Comparison of ENCODE assay signal across 8 mouse cellular contexts in the genomic region with DNA sequence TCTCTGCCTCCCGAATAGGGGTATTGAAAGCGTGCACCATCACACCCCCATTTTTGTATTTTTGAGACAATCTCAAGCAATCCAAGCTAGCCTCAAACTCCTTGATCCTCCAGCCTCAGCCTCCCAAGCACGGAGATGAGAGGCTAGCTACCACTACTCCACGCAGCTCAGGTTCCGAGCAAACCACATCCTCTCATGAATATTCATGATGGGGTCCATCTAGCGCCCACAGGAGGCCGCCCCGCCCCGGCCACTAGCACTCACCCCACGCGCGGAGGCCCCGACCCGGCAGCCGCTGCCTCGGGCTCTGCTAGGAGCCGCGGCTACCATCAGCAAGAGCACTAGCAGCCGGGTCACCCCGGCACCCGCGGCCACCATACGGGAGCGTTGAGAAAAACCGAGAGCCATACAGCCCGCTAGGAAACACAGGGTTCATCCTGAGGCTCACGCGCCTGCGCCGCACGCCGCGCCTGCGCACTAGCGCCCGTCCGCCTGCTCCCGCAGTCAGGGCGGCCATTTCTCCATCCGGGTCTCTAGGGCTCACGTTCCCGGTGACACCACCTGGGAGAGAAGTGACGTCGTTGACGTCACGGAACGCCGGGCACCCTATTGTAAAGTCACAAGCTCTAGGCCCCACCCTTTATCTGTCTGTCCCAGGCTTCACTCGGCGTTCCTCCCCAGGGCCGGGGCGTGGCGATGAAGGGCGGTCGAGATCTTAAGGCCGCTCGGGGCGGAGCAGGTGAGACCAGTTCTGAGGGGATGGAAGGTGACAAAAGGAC. TPM values are rescaled to one million over a fixed set of nuclear protein-coding genes. Genes with fewer than 3 reads are reported as not detected.
A peak's percentile ranks its signal among the peaks of the same experiment; 100 is the strongest.
DNase-seq lines count a peak whose midpoint lies in the region; ATAC-seq and TF ChIP-seq lines count a peak whose summit lies in the region.

Emc10 (minus strand) TSS at position 538 of the 779 bp plus-strand sequence.
Fam71e1 (plus strand) TSS at position 590 of the 779 bp plus-strand sequence.

- peak within 1 kb of the TSS; percentile 86 for H3K9ac ChIP-seq in embryonic facial prominence, embryonic 13.5 days
- peak within 1 kb of the TSS; percentile 86 for H3K9ac ChIP-seq in limb, embryonic 12.5 days (replicated peaks)
- peak within 1 kb of the TSS; percentile 98 for H3K9ac ChIP-seq in midbrain, embryonic 15.5 days

- peak within 1 kb of the TSS; percentile 84 for H3K4me2 ChIP-seq in embryonic facial prominence, embryonic 13.5 days
- peak within 1 kb of the TSS; percentile 76 for H3K4me2 ChIP-seq in limb, embryonic 12.5 days
- peak within 1 kb of the TSS; percentile 74 for H3K4me2 ChIP-seq in midbrain, embryonic 15.5 days

- H3K9me3 ChIP-seq in embryonic facial prominence, embryonic 13.5 days = no peaks in the 10 kb centered on the region
- no peaks in the 10 kb centered on the region for H3K9me3 ChIP-seq in limb, embryonic 12.5 days
- H3K9me3 ChIP-seq in midbrain, embryonic 15.5 days = no peaks in the 10 kb centered on the region

- H3K4me3 ChIP-seq in embryonic facial prominence, embryonic 13.5 days = peak within 1 kb of the TSS; percentile 63
- peak within 1 kb of the TSS; percentile 73 for H3K4me3 ChIP-seq in kidney, adult 2 months (ENCODE audit: insufficient read depth, low read depth, low read length)
- peak within 1 kb of the TSS; percentile 70 for H3K4me3 ChIP-seq in limb, embryonic 12.5 days (replicated peaks)
- H3K4me3 ChIP-seq in midbrain, embryonic 15.5 days = peak within 1 kb of the TSS; percentile 87
- H3K4me3 ChIP-seq in spleen, adult 2 months (ENCODE audit: extremely low read depth, insufficient read depth, insufficient read length) = peak within 1 kb of the TSS; percentile 79

- peak; percentile 89 for ATAC-seq in embryonic facial prominence, embryonic 13.5 days (ENCODE audit: insufficient number of reproducible peaks, insufficient read depth, low FRiP score, low TSS enrichment, low read depth)
- ATAC-seq in limb, embryonic 12.5 days (ENCODE audit: insufficient number of reproducible peaks, insufficient read depth, low FRiP score, low TSS enrichment, low read depth) = peak; percentile 96
- peak; percentile 97 for ATAC-seq in midbrain, embryonic 15.5 days (replicated peaks)

- peaks cover 19% of the 10 kb centered on the region for H3K4me1 ChIP-seq in embryonic facial prominence, embryonic 13.5 days
- peaks cover 10% of the 10 kb centered on the region for H3K4me1 ChIP-seq in kidney, adult 2 months (ENCODE audit: control insufficient read depth, insufficient read depth, low read length)
- peaks cover 20% of the 10 kb centered on the region for H3K4me1 ChIP-seq in limb, embryonic 12.5 days (replicated peaks)
- peaks cover 27% of the 10 kb centered on the region for H3K4me1 ChIP-seq in midbrain, embryonic 15.5 days
- no peaks in the 10 kb centered on the region; the same call in 1 of the 2 replicates for H3K4me1 ChIP-seq in spleen, adult 2 months (ENCODE audit: control insufficient read depth, insufficient read depth, insufficient read length)

- peaks cover 36% of the 10 kb centered on the region for H3K36me3 ChIP-seq in embryonic facial prominence, embryonic 13.5 days
- no peaks in the 10 kb centered on the region for H3K36me3 ChIP-seq in kidney, adult 2 months (ENCODE audit: control insufficient read depth, insufficient read depth, low read length)
- H3K36me3 ChIP-seq in limb, embryonic 12.5 days = peaks cover 41% of the 10 kb centered on the region
- H3K36me3 ChIP-seq in midbrain, embryonic 15.5 days (replicated peaks) = peaks cover 15% of the 10 kb centered on the region
- H3K36me3 ChIP-seq in spleen, adult 2 months (ENCODE audit: control insufficient read depth, insufficient read depth, low read length) = peaks cover 21% of the 10 kb centered on the region

- TF ChIP-seq POLR2A in kidney, adult 2 months (IDR thresholded peaks at IDR 0.05; ENCODE audit: low read depth, low read length) = peak; percentile 50
- no peak; the same call in 1 of the 2 replicates for TF ChIP-seq POLR2A in spleen, adult 2 months (IDR thresholded peaks at IDR 0.05; ENCODE audit: low read depth, low read length)

- H3K27me3 ChIP-seq in embryonic facial prominence, embryonic 13.5 days = peaks cover 5% of the 10 kb centered on the region; the same call in 1 of the 2 replicates
- no peaks in the 10 kb centered on the region for H3K27me3 ChIP-seq in kidney, adult 2 months (replicated peaks; ENCODE audit: control insufficient read depth, insufficient read depth, low read length)
- H3K27me3 ChIP-seq in limb, embryonic 12.5 days = peaks cover 15% of the 10 kb centered on the region
- no peaks in the 10 kb centered on the region for H3K27me3 ChIP-seq in midbrain, embryonic 15.5 days (replicated peaks)
- H3K27me3 ChIP-seq in spleen, adult 2 months (ENCODE audit: control insufficient read depth, insufficient read depth, low read length) = no peaks in the 10 kb centered on the region

- no peak for TF ChIP-seq CTCF in kidney, adult 2 months (conservative IDR thresholded peaks at IDR 0.05; ENCODE audit: insufficient read depth, insufficient read length, low read depth, low read length)
- TF ChIP-seq CTCF in spleen, adult 2 months (IDR thresholded peaks at IDR 0.05; ENCODE audit: extremely low read depth, insufficient read depth, insufficient read length, insufficient replicate concordance) = no peak

- peak; percentile 97 for DNase-seq in 3134 (ENCODE audit: extremely low read depth, insufficient read length, low spot score)
- peak; percentile 98 to 99 for DNase-seq in adrenal gland, postnatal 36 days
- DNase-seq in heart, adult 18-20 months = peak; percentile 98
- DNase-seq in kidney, adult 2 months = peak; percentile 99
- DNase-seq in spleen, adult 2 months (ENCODE audit: low read depth in 1 of 2, low spot score in 2 of 2) = peak; percentile 98 to 100

- under 1% methylated on average over 58 of the region's 58 CpGs for WGBS in embryonic facial prominence, embryonic 13.5 days
- 1% methylated on average over 58 of the region's 58 CpGs for WGBS in kidney, adult 2 months
- under 1% methylated on average over 58 of the region's 58 CpGs for WGBS in limb, embryonic 12.5 days
- 1% methylated on average over 58 of the region's 58 CpGs for WGBS in midbrain, embryonic 15.5 days
- under 1% methylated on average over 58 of the region's 58 CpGs for WGBS in spleen, adult 2 months

- H3K27ac ChIP-seq in embryonic facial prominence, embryonic 13.5 days = peak within 1 kb of the TSS; percentile 94
- peak within 1 kb of the TSS; percentile 62 for H3K27ac ChIP-seq in kidney, adult 2 months (ENCODE audit: insufficient read depth, low read depth, low read length)
- H3K27ac ChIP-seq in limb, embryonic 12.5 days = peak within 1 kb of the TSS; percentile 96
- peak within 1 kb of the TSS; percentile 99 for H3K27ac ChIP-seq in midbrain, embryonic 15.5 days
- H3K27ac ChIP-seq in spleen, adult 2 months (ENCODE audit: insufficient read depth, low read length) = peak within 1 kb of the TSS; percentile 99

RNA-seq across cellular contexts. Expression of gene Emc10, which starts in this region (rescaled TPM):
- total RNA-seq in adrenal gland, postnatal 36 days (2021) = 10 to 100 TPM; 91.2 to 99.2 TPM
- polyA plus RNA-seq in embryonic facial prominence, embryonic 13.5 days (2015; fragmentation: Nextera tagmentation; extraction: Ambion mirVana) = 126 and 129 TPM in 2 replicates
- total RNA-seq in heart, adult 18-20 months (2021) = 10 to 100 TPM; 79.6 to 85.6 TPM
- 298 and 346 TPM in 2 replicates for polyA plus RNA-seq in kidney, adult 2 months (2012; rRNA removed)
- polyA plus RNA-seq in limb, embryonic 12.5 days (2016; fragmentation: Nextera tagmentation; extraction: Ambion mirVana) = 93.6 and 111 TPM in 2 replicates
- 145 and 162 TPM in 2 replicates for polyA plus RNA-seq in midbrain, embryonic 15.5 days (2015; fragmentation: Nextera tagmentation; extraction: Ambion mirVana)
- polyA plus RNA-seq in spleen, adult 2 months (2012; rRNA removed) = 188 and 231 TPM in 2 replicates

RNA-seq across cellular contexts. Expression of gene Fam71e1, which starts in this region (rescaled TPM):
- 1 to 10 TPM; 8.5 to 9.5 TPM for total RNA-seq in adrenal gland, postnatal 36 days (2021)
- polyA plus RNA-seq in embryonic facial prominence, embryonic 13.5 days (2015; fragmentation: Nextera tagmentation; extraction: Ambion mirVana) = 19.9 and 22.4 TPM in 2 replicates
- total RNA-seq in heart, adult 18-20 months (2021) = 1 to 10 TPM; 1.6 to 4.3 TPM
- polyA plus RNA-seq in kidney, adult 2 months (2012; rRNA removed) = 12.2 and 18.6 TPM in 2 replicates
- 19.0 and 27.5 TPM in 2 replicates for polyA plus RNA-seq in limb, embryonic 12.5 days (2016; fragmentation: Nextera tagmentation; extraction: Ambion mirVana)
- polyA plus RNA-seq in midbrain, embryonic 15.5 days (2015; fragmentation: Nextera tagmentation; extraction: Ambion mirVana) = 30.1 and 36.6 TPM in 2 replicates
- 5.1 and 7.3 TPM in 2 replicates for polyA plus RNA-seq in spleen, adult 2 months (2012; rRNA removed)

Comparison
In these comparisons a context has a peak if more than half of its experiments do, and no peak if none do; other contexts are left out.
1. Peak in every context shown above with its lines: DNase-seq, ATAC-seq, H3K4me3 ChIP-seq and H3K27ac ChIP-seq.